Mouse (Mus musculus) midbrain, postnatal 0 days (tissue): ENCODE data around the gene Rbsn. TPM values are rescaled to one million over a fixed set of nuclear protein-coding genes. Genes with fewer than 3 reads are reported as not detected.

Experiments
- ATAC-seq: fragments of 200-750 bp; cut with Nextera tagmentation; 2 replicates; pipeline ENCODE4 v1.8.0; 2017; ENCODE audit warnings: moderate number of reproducible peaks, mild to moderate bottlenecking, moderate TSS enrichment, moderate library complexity; ENCODE audit not compliant: low FRiP score
- DNase-seq: peaks from one replicate; pipeline ENCODE4 v3.0.0-alpha.2; 2015; ENCODE audit warnings: low spot score
- H3K27ac ChIP-seq: fragments of 300-500 bp; sonication (generic); 2 replicates; pipeline ENCODE4 v1.5.1; 2014; ENCODE audit warnings: low read depth, mild to moderate bottlenecking, low read length, mixed read lengths
- H3K27me3 ChIP-seq: fragments of 300-500 bp; sonication (generic); 2 replicates; pipeline ENCODE4 v1.6.1; 2014; ENCODE audit warnings: low read length, control low read depth, mixed read lengths; ENCODE audit not compliant: insufficient read depth
- H3K36me3 ChIP-seq: fragments of 300-500 bp; sonication (generic); 2 replicates; pipeline ENCODE4 v1.6.1; 2014; ENCODE audit warnings: low read length, control low read depth, mixed read lengths; ENCODE audit not compliant: insufficient read depth
- H3K4me1 ChIP-seq: fragments of 300-500 bp; sonication (generic); 2 replicates; pipeline ENCODE4 v1.6.1; 2014; ENCODE audit warnings: mild to moderate bottlenecking, control low read depth, antibody characterized with exemption, low read length, mixed read lengths; ENCODE audit not compliant: insufficient read depth
- H3K4me2 ChIP-seq: fragments of 300-500 bp; sonication (generic); 2 replicates; pipeline ENCODE4 v1.6.1; 2014; ENCODE audit warnings: low read depth, mild to moderate bottlenecking, low read length, mixed read lengths; ENCODE audit not compliant: poor library complexity, severe bottlenecking
- H3K4me3 ChIP-seq: fragments of 300-500 bp; sonication (generic); 2 replicates; pipeline ENCODE4 v1.5.1; 2014; ENCODE audit warnings: low read depth, mild to moderate bottlenecking, low read length, moderate library complexity
- H3K9ac ChIP-seq: fragments of 300-500 bp; sonication (generic); replicated peaks from 2 replicates; pipeline ENCODE4 v1.6.1; 2014; ENCODE audit warnings: mild to moderate bottlenecking, low read length, moderate library complexity, mixed read lengths; ENCODE audit not compliant: poor library complexity, severe bottlenecking
- H3K9me3 ChIP-seq: fragments of 300-500 bp; sonication (generic); 2 replicates; pipeline ENCODE4 v1.6.1; 2016; ENCODE audit warnings: low read length, control low read depth
- CTCF ChIP-seq: IDR thresholded peaks from 2 replicates; pipeline ENCODE4 v1.5.1; 2016; ENCODE audit warnings: antibody characterized with exemption, mild to moderate bottlenecking
- WGBS: fragments of 180-500 bp; shearing (Covaris S2); extraction: QIAGEN DNeasy Blood & Tissue Kit; methylation state at CpG from one replicate; pipeline ENCODE4 v1.1.7; 2014; 5-methylcytosine and 5-hydroxymethylcytosine counted together
- polyA plus RNA-seq: library from polyadenylated mRNA; unstranded; fragments of >200 nt; fragmentation: Nextera tagmentation; extraction: Ambion mirVana; gene quantifications from 2 replicates; pipeline ENCODE4 v1.2.1, GENCODE M21; 2015
- total RNA-seq: library from RNA; depleted of rRNA; stranded (reverse); fragments of >200 nt; gene quantifications from 2 replicates; pipeline ENCODE4 v1.2.3, GENCODE M21; 2014

Rbsn gene
- total and polyA plus RNA-seq, 2 experiments from 2014 or later = 25.4 to 31.7 TPM

- H3K9me3 ChIP-seq = no peaks in the 10 kb centered on the region
- H3K27me3 ChIP-seq = no peaks in the 10 kb centered on the region
- WGBS = 0% methylated on average over 46 of the region's 48 CpGs
- H3K4me3 ChIP-seq = peak overlapping the region; percentile 91
- ATAC-seq = peak; percentile 73
- TF ChIP-seq CTCF = no peak
- 0 out of 2 replicates have a peak, but pooled peaks cover 5% of the 10 kb centered on the region for H3K4me1 ChIP-seq
- peak overlapping the region; percentile 86 for H3K4me2 ChIP-seq
- peaks cover 4% of the 10 kb centered on the region; the same call in 1 of the 2 replicates for H3K36me3 ChIP-seq
- H3K9ac ChIP-seq = peak overlapping the region; percentile 94
- peak; percentile 6 for DNase-seq
- peak overlapping the region; percentile 88 for H3K27ac ChIP-seq
These were observed 511 bp downstream of the Rbsn start for GRCm38 (mm10) chr6:92214055-92214772.

- DNase-seq (no peak), ATAC-seq (no peak)
- H3K4me1 ChIP-seq = no peaks in the 10 kb centered on the region
- H3K27ac ChIP-seq = no peak overlapping the region
- WGBS = 96% methylated on average over 8 of the region's 8 CpGs
- no peaks in the 10 kb centered on the region for H3K9me3 ChIP-seq
- no peak for TF ChIP-seq CTCF
- H3K9ac ChIP-seq = no peak overlapping the region
- H3K36me3 ChIP-seq = peaks cover 51% of the 10 kb centered on the region
- no peak overlapping the region for H3K4me2 ChIP-seq
- no peaks in the 10 kb centered on the region for H3K27me3 ChIP-seq
- no peak overlapping the region for H3K4me3 ChIP-seq
These were observed 15.3 kb downstream of the Rbsn start for GRCm38 (mm10) chr6:92199414-92199813.

- H3K9ac ChIP-seq = peak overlapping the region; percentile 77
- 2% methylated on average over 10 of the region's 10 CpGs for WGBS
- peak overlapping the region; percentile 74 for H3K4me2 ChIP-seq
- DNase-seq = no peak
- peak; percentile 37 for TF ChIP-seq CTCF
- ATAC-seq = peak; percentile 51; the same call in 1 of the 2 replicates
- H3K27ac ChIP-seq = peak overlapping the region; percentile 68
- peaks cover 8% of the 10 kb centered on the region for H3K4me1 ChIP-seq
- H3K27me3 ChIP-seq = no peaks in the 10 kb centered on the region
- peaks cover 23% of the 10 kb centered on the region for H3K36me3 ChIP-seq
- 0 out of 2 replicates have a peak, but pooled peaks cover 6% of the 10 kb centered on the region for H3K9me3 ChIP-seq
- peak overlapping the region; percentile 85 for H3K4me3 ChIP-seq
These were observed 30.5 kb downstream of the Rbsn start for GRCm38 (mm10) chr6:92184178-92184577.

GRCm38 (mm10) chr6:92183621-92184131 lies 31.0 kb downstream of the Rbsn start, which contains the start of gene Mrps25:
Gene Mrps25, minus strand, starts transcription at chr6:92184033.
- ATAC-seq = peak; percentile 93

GRCm38 (mm10) chr6:92176450-92176849 lies 38.3 kb downstream of the Rbsn start:
- no peak for TF ChIP-seq CTCF
- no peak overlapping the region for H3K4me3 ChIP-seq
- 98% methylated on average over 1 of the region's 1 CpGs for whole genome bisulfite sequencing
- no peak overlapping the region for H3K4me2 ChIP-seq
- H3K9me3 ChIP-seq = 0 out of 2 replicates have a peak, but pooled peaks cover 6% of the 10 kb centered on the region
- DNase-seq = no peak
- no peak overlapping the region for H3K27ac ChIP-seq
- no peak overlapping the region for H3K9ac ChIP-seq
- H3K36me3 ChIP-seq = peaks cover 39% of the 10 kb centered on the region
- no peak for ATAC-seq
- H3K4me1 ChIP-seq = no peaks in the 10 kb centered on the region
- no peaks in the 10 kb centered on the region for H3K27me3 ChIP-seq

More at GRCm38 (mm10) chr6:92183621-92184131, 31.0 kb downstream of the Rbsn start, which contains the start of gene Mrps25:
- TF ChIP-seq CTCF = 0 out of 2 replicates have a peak, but pooled peaks have one; percentile 0
- peak within 1 kb of the TSS; percentile 68 for H3K27ac ChIP-seq
- peak within 1 kb of the TSS; percentile 85 for H3K4me3 ChIP-seq
- H3K36me3 ChIP-seq = peaks cover 20% of the 10 kb centered on the region
- WGBS = under 1% methylated on average over 42 of the region's 42 CpGs
- H3K9me3 ChIP-seq = 0 out of 2 replicates have a peak, but pooled peaks cover 6% of the 10 kb centered on the region
- H3K9ac ChIP-seq = peak within 1 kb of the TSS; percentile 77
- peak; percentile 86 for DNase-seq
- no peaks in the 10 kb centered on the region for H3K27me3 ChIP-seq
- peak within 1 kb of the TSS; percentile 74 for H3K4me2 ChIP-seq
- peaks cover 8% of the 10 kb centered on the region for H3K4me1 ChIP-seq

- TF ChIP-seq CTCF = no peak
- Histone ChIP-seq H3K27ac (no peak overlapping the region), H3K4me3 (no peak overlapping the region), H3K9ac (no peak overlapping the region), H3K36me3 (peaks cover 67% of the 10 kb centered on the region), H3K27me3 (no peaks in the 10 kb centered on the region), H3K4me2 (no peak overlapping the region), H3K9me3 (no peaks in the 10 kb centered on the region), H3K4me1 (no peaks in the 10 kb centered on the region)
- ATAC-seq (no peak), DNase-seq (no peak)
- WGBS = 92% methylated on average over 1 of the region's 1 CpGs
These were observed 52.0 kb downstream of the Rbsn start for GRCm38 (mm10) chr6:92162724-92163123.
